8 mouse cellular contexts compared by ENCODE assay signal in genomic region chr3:96601251-96601787, GRCm38 (mm10). TPM values are rescaled to one million over a fixed set of nuclear protein-coding genes. Genes with fewer than 3 reads are reported as not detected.
DNase-seq lines count a peak whose midpoint lies in the region; ATAC-seq lines count a peak whose summit lies in the region.

No protein-coding gene starts in this region.

- H3K4me1 ChIP-seq in liver, embryonic 13.5 days (replicated peaks) = peaks cover 40% of the 10 kb centered on the region
- peaks cover 84% of the 10 kb centered on the region for H3K4me1 ChIP-seq in neural tube, embryonic 13.5 days (replicated peaks)

- no peak; the same call in 1 of the 2 replicates for ATAC-seq in liver, embryonic 13.5 days (ENCODE audit: low read depth)
- ATAC-seq in neural tube, embryonic 13.5 days (ENCODE audit: low read depth) = peak; percentile 65

- H3K4me2 ChIP-seq in liver, embryonic 13.5 days = peak overlapping the region; percentile 85
- H3K4me2 ChIP-seq in neural tube, embryonic 13.5 days = peak overlapping the region; percentile 82

- H3K36me3 ChIP-seq in liver, embryonic 13.5 days = no peaks in the 10 kb centered on the region
- peaks cover 6% of the 10 kb centered on the region for H3K36me3 ChIP-seq in neural tube, embryonic 13.5 days

- H3K27ac ChIP-seq in liver, embryonic 13.5 days = peak overlapping the region; percentile 64
- peak overlapping the region; percentile 97 for H3K27ac ChIP-seq in neural tube, embryonic 13.5 days (replicated peaks)

- peaks cover 72% of the 10 kb centered on the region for H3K27me3 ChIP-seq in liver, embryonic 13.5 days
- H3K27me3 ChIP-seq in neural tube, embryonic 13.5 days = 0 out of 2 replicates have a peak, but pooled peaks cover 3% of the 10 kb centered on the region

- 3% methylated on average over 25 of the region's 40 CpGs for WGBS in liver, embryonic 13.5 days (ENCODE audit: insufficient replicate concordance)
- WGBS in neural tube, embryonic 13.5 days = 1% methylated on average over 19 of the region's 40 CpGs

- peak overlapping the region; percentile 67 for H3K4me3 ChIP-seq in liver, embryonic 13.5 days (replicated peaks)
- H3K4me3 ChIP-seq in neural tube, embryonic 13.5 days = peak overlapping the region; percentile 84

- H3K9ac ChIP-seq in liver, embryonic 13.5 days = peak overlapping the region; percentile 71
- H3K9ac ChIP-seq in neural tube, embryonic 13.5 days = peak overlapping the region; percentile 98

- DNase-seq in urinary bladder, adult 18-20 months (ENCODE audit: low spot score in 2 of 2) = peak; percentile 45 to 65
- no peak for DNase-seq in urinary bladder, postnatal 10 days (ENCODE audit: low spot score)
- peak; percentile 83 for DNase-seq in embryo, embryonic 11 days
- peak; percentile 88 for DNase-seq in heart, adult 8-10 months (ENCODE audit: low spot score)
- peak; percentile 54 to 55 for DNase-seq in kidney, adult 8-10 months
- DNase-seq in liver, embryonic 13.5 days = no peak
- DNase-seq in natural killer cell, adult 2 months (ENCODE audit: low spot score in 2 of 2) = no peak

- H3K9me3 ChIP-seq in liver, embryonic 13.5 days (replicated peaks) = no peaks in the 10 kb centered on the region
- no peaks in the 10 kb centered on the region for H3K9me3 ChIP-seq in neural tube, embryonic 13.5 days

RNA-seq across cellular contexts. Expression of gene Lix1l, which starts 0.4 kb away (rescaled TPM):
- total RNA-seq in heart, adult 8-10 months (2022) = 10 to 100 TPM; 20.9 to 31.1 (median 25.8) TPM
- 0.73 and 0.87 TPM in 2 replicates for polyA plus RNA-seq in liver, embryonic 13.5 days (2015; fragmentation: Nextera tagmentation; extraction: Ambion mirVana)
- polyA plus RNA-seq in neural tube, embryonic 13.5 days (2015; fragmentation: Nextera tagmentation; extraction: Ambion mirVana) = 6.0 and 7.6 TPM in 2 replicates

RNA-seq across cellular contexts. Expression of gene Ankrd34a, which starts 4.9 kb away (rescaled TPM):
- total RNA-seq in heart, adult 8-10 months (2022) = 1 to 10 TPM; 1.1 to 2.5 (median 2.0) TPM
- 0.12 and 0.14 TPM in 2 replicates for polyA plus RNA-seq in liver, embryonic 13.5 days (2015; fragmentation: Nextera tagmentation; extraction: Ambion mirVana)
- 11.0 and 12.6 TPM in 2 replicates for polyA plus RNA-seq in neural tube, embryonic 13.5 days (2015; fragmentation: Nextera tagmentation; extraction: Ambion mirVana)

RNA-seq across cellular contexts. Expression of gene Polr3gl, which starts 7.3 kb away (rescaled TPM):
- total RNA-seq in heart, adult 8-10 months (2022) = 10 to 100 TPM; 31.7 to 35.2 (median 34.7) TPM
- polyA plus RNA-seq in liver, embryonic 13.5 days (2015; fragmentation: Nextera tagmentation; extraction: Ambion mirVana) = 13.0 and 13.5 TPM in 2 replicates
- 41.0 and 42.8 TPM in 2 replicates for polyA plus RNA-seq in neural tube, embryonic 13.5 days (2015; fragmentation: Nextera tagmentation; extraction: Ambion mirVana)

RNA-seq across cellular contexts. Expression of gene Gm16253, which starts 24.5 kb away (rescaled TPM):
- 1 to 10 TPM in 3 of 4 experiments, not detected in 1; 2.5 to 3.3 (median 3.2) TPM for total RNA-seq in heart, adult 8-10 months (2022)
- 0.29 TPM in 1 of 2 replicates, not detected in the other for polyA plus RNA-seq in liver, embryonic 13.5 days (2015; fragmentation: Nextera tagmentation; extraction: Ambion mirVana)
- 1.2 and 1.8 TPM in 2 replicates for polyA plus RNA-seq in neural tube, embryonic 13.5 days (2015; fragmentation: Nextera tagmentation; extraction: Ambion mirVana)

RNA-seq across cellular contexts. Expression of gene Rbm8a, which starts 28.4 kb away (rescaled TPM):
- total RNA-seq in heart, adult 8-10 months (2022) = 10 to 100 TPM; 29.0 to 39.9 (median 32.0) TPM
- 78.8 and 87.7 TPM in 2 replicates for polyA plus RNA-seq in liver, embryonic 13.5 days (2015; fragmentation: Nextera tagmentation; extraction: Ambion mirVana)
- 113 and 118 TPM in 2 replicates for polyA plus RNA-seq in neural tube, embryonic 13.5 days (2015; fragmentation: Nextera tagmentation; extraction: Ambion mirVana)

Comparison
In these comparisons a context has a peak if more than half of its experiments do, and no peak if none do; other contexts are left out.
1. DNase-seq: peak in urinary bladder, adult 18-20 months (2 of 2), embryo, embryonic 11 days (single experiment), heart, adult 8-10 months (single experiment) and kidney, adult 8-10 months (2 of 2); none in urinary bladder, postnatal 10 days (single experiment), liver, embryonic 13.5 days (single experiment) and natural killer cell, adult 2 months (0 of 2).
2. RNA of gene Ankrd34a, which starts 4.9 kb away (polyA plus RNA-seq): 11.0 to 12.6 TPM in neural tube, embryonic 13.5 days; 0.12 to 0.14 TPM in liver, embryonic 13.5 days; every median in the first group is over 10 times any median in the second.